Mouse (Mus musculus): ENCODE data around the gene Zcchc10. TPM values are rescaled to one million over a fixed set of nuclear protein-coding genes. Genes with fewer than 3 reads are reported as not detected.
"Not testable (repeated sequence)": the region's sequence is repeated elsewhere in the genome, so short reads cannot be mapped to it uniquely, and the experiment has no call there.

Zcchc10 gene
- polyA plus RNA-seq, 1 experiment from 2014 or later = 14.1 TPM

GRCm38 (mm10) chr11:53311385-53311784 is 13.1 kb upstream of the Zcchc10 start:
- no peak for ATAC-seq
- Histone ChIP-seq H3K9ac (replicated peaks; ENCODE audit: low read depth, low read length) (no peak overlapping the region), H3K4me2 (ENCODE audit: low read length) (no peak overlapping the region), H3K4me3 (replicated peaks; ENCODE audit: low read length) (no peak overlapping the region), H3K4me1 (replicated peaks; ENCODE audit: control insufficient read depth, insufficient read depth, low read length) (no peaks in the 10 kb centered on the region), H3K27me3 (replicated peaks; ENCODE audit: control insufficient read depth, insufficient read depth, low read length) (no peaks in the 10 kb centered on the region), H3K9me3 (ENCODE audit: control insufficient read depth, low read length) (no peaks in the 10 kb centered on the region), H3K36me3 (ENCODE audit: control insufficient read depth, insufficient read depth) (no peaks in the 10 kb centered on the region), H3K27ac (ENCODE audit: low read length) (no peak overlapping the region)
- 26% methylated on average over 1 of the region's 1 CpGs for WGBS

- not testable (repeated sequence) for H3K4me3 ChIP-seq (replicated peaks; ENCODE audit: low read length); H3K27me3 ChIP-seq (replicated peaks; ENCODE audit: control insufficient read depth, insufficient read depth, low read length); H3K27ac ChIP-seq (ENCODE audit: low read length); H3K36me3 ChIP-seq (ENCODE audit: control insufficient read depth, insufficient read depth); ATAC-seq; H3K9me3 ChIP-seq (ENCODE audit: control insufficient read depth, low read length); H3K4me2 ChIP-seq (ENCODE audit: low read length); H3K9ac ChIP-seq (replicated peaks; ENCODE audit: low read depth, low read length); H3K4me1 ChIP-seq (replicated peaks; ENCODE audit: control insufficient read depth, insufficient read depth, low read length)
- 96% methylated on average over 1 of the region's 1 CpGs for WGBS
Measured at GRCm38 (mm10) chr11:53312823-53313222, 11.7 kb upstream of the Zcchc10 start.

- H3K9ac ChIP-seq (replicated peaks; ENCODE audit: low read depth, low read length) = no peak overlapping the region
- no peak for ATAC-seq
- H3K27me3 ChIP-seq (replicated peaks; ENCODE audit: control insufficient read depth, insufficient read depth, low read length) = no peaks in the 10 kb centered on the region
- no peak overlapping the region for H3K27ac ChIP-seq (ENCODE audit: low read length)
- no peaks in the 10 kb centered on the region for H3K36me3 ChIP-seq (ENCODE audit: control insufficient read depth, insufficient read depth)
- H3K4me2 ChIP-seq (ENCODE audit: low read length) = no peak overlapping the region
- 80% methylated on average over 1 of the region's 1 CpGs for WGBS
- H3K9me3 ChIP-seq (ENCODE audit: control insufficient read depth, low read length) = no peaks in the 10 kb centered on the region
- no peaks in the 10 kb centered on the region for H3K4me1 ChIP-seq (replicated peaks; ENCODE audit: control insufficient read depth, insufficient read depth, low read length)
- H3K4me3 ChIP-seq (replicated peaks; ENCODE audit: low read length) = no peak overlapping the region
Measured at GRCm38 (mm10) chr11:53314770-53315173, 9.7 kb upstream of the Zcchc10 start.

- Histone ChIP-seq H3K4me3 (replicated peaks; ENCODE audit: low read length) (no peak overlapping the region), H3K4me1 (replicated peaks; ENCODE audit: control insufficient read depth, insufficient read depth, low read length) (no peaks in the 10 kb centered on the region), H3K9ac (replicated peaks; ENCODE audit: low read depth, low read length) (no peak overlapping the region), H3K36me3 (ENCODE audit: control insufficient read depth, insufficient read depth) (no peaks in the 10 kb centered on the region), H3K27ac (ENCODE audit: low read length) (no peak overlapping the region), H3K9me3 (ENCODE audit: control insufficient read depth, low read length) (no peaks in the 10 kb centered on the region), H3K4me2 (ENCODE audit: low read length) (no peak overlapping the region), H3K27me3 (replicated peaks; ENCODE audit: control insufficient read depth, insufficient read depth, low read length) (no peaks in the 10 kb centered on the region)
- 32% methylated on average over 6 of the region's 6 CpGs for WGBS
- no peak for ATAC-seq
Measured at GRCm38 (mm10) chr11:53316996-53317395, 7.5 kb upstream of the Zcchc10 start.

GRCm38 (mm10) chr11:53318041-53318440 is 6.4 kb upstream of the Zcchc10 start:
- H3K4me2 ChIP-seq (ENCODE audit: low read length) = no peak overlapping the region
- H3K9me3 ChIP-seq (ENCODE audit: control insufficient read depth, low read length) = no peaks in the 10 kb centered on the region
- no peaks in the 10 kb centered on the region for H3K27me3 ChIP-seq (replicated peaks; ENCODE audit: control insufficient read depth, insufficient read depth, low read length)
- WGBS = 81% methylated on average over 7 of the region's 7 CpGs
- H3K4me1 ChIP-seq (replicated peaks; ENCODE audit: control insufficient read depth, insufficient read depth, low read length) = no peaks in the 10 kb centered on the region
- no peak overlapping the region for H3K4me3 ChIP-seq (replicated peaks; ENCODE audit: low read length)
- ATAC-seq = no peak
- H3K27ac ChIP-seq (ENCODE audit: low read length) = no peak overlapping the region
- H3K36me3 ChIP-seq (ENCODE audit: control insufficient read depth, insufficient read depth) = no peaks in the 10 kb centered on the region
- no peak overlapping the region for H3K9ac ChIP-seq (replicated peaks; ENCODE audit: low read depth, low read length)

- WGBS = 69% methylated on average over 3 of the region's 3 CpGs
- not testable (repeated sequence) for H3K36me3 ChIP-seq (ENCODE audit: control insufficient read depth, insufficient read depth); H3K9me3 ChIP-seq (ENCODE audit: control insufficient read depth, low read length); ATAC-seq; H3K9ac ChIP-seq (replicated peaks; ENCODE audit: low read depth, low read length); H3K4me3 ChIP-seq (replicated peaks; ENCODE audit: low read length); H3K4me1 ChIP-seq (replicated peaks; ENCODE audit: control insufficient read depth, insufficient read depth, low read length); H3K27me3 ChIP-seq (replicated peaks; ENCODE audit: control insufficient read depth, insufficient read depth, low read length); H3K27ac ChIP-seq (ENCODE audit: low read length); H3K4me2 ChIP-seq (ENCODE audit: low read length)
Measured at GRCm38 (mm10) chr11:53318568-53318967, 5.9 kb upstream of the Zcchc10 start.

GRCm38 (mm10) chr11:53319867-53320266 is 4.6 kb upstream of the Zcchc10 start:
- not testable (repeated sequence) for H3K9me3 ChIP-seq (ENCODE audit: control insufficient read depth, low read length); H3K4me2 ChIP-seq (ENCODE audit: low read length); H3K27me3 ChIP-seq (replicated peaks; ENCODE audit: control insufficient read depth, insufficient read depth, low read length); ATAC-seq; H3K36me3 ChIP-seq (ENCODE audit: control insufficient read depth, insufficient read depth); H3K9ac ChIP-seq (replicated peaks; ENCODE audit: low read depth, low read length); H3K4me1 ChIP-seq (replicated peaks; ENCODE audit: control insufficient read depth, insufficient read depth, low read length); H3K4me3 ChIP-seq (replicated peaks; ENCODE audit: low read length); H3K27ac ChIP-seq (ENCODE audit: low read length)
- 88% methylated on average over 13 of the region's 13 CpGs for WGBS

- 96% methylated on average over 7 of the region's 7 CpGs for WGBS
- H3K36me3 ChIP-seq (ENCODE audit: control insufficient read depth, insufficient read depth) = no peaks in the 10 kb centered on the region; the same call in none of the 2 replicates
Measured at GRCm38 (mm10) chr11:53330325-53330724, 5.8 kb downstream of the Zcchc10 start.

GRCm38 (mm10) chr11:53331121-53331520 is 6.6 kb downstream of the Zcchc10 start:
- Histone ChIP-seq H3K9ac (replicated peaks; ENCODE audit: low read depth, low read length) (no peak overlapping the region), H3K9me3 (ENCODE audit: control insufficient read depth, low read length) (no peaks in the 10 kb centered on the region), H3K4me2 (ENCODE audit: low read length) (no peak overlapping the region), H3K36me3 (ENCODE audit: control insufficient read depth, insufficient read depth) (no peaks in the 10 kb centered on the region; the same call in none of the 2 replicates), H3K4me3 (replicated peaks; ENCODE audit: low read length) (no peak overlapping the region), H3K27ac (ENCODE audit: low read length) (no peak overlapping the region), H3K27me3 (replicated peaks; ENCODE audit: control insufficient read depth, insufficient read depth, low read length) (no peaks in the 10 kb centered on the region), H3K4me1 (replicated peaks; ENCODE audit: control insufficient read depth, insufficient read depth, low read length) (no peaks in the 10 kb centered on the region)
- ATAC-seq = no peak
- WGBS = 92% methylated on average over 6 of the region's 6 CpGs

More at GRCm38 (mm10) chr11:53330325-53330724, 5.8 kb downstream of the Zcchc10 start:
- Histone ChIP-seq H3K4me3 (replicated peaks; ENCODE audit: low read length) (no peak overlapping the region), H3K4me2 (ENCODE audit: low read length) (no peak overlapping the region), H3K27ac (ENCODE audit: low read length) (no peak overlapping the region), H3K9me3 (ENCODE audit: control insufficient read depth, low read length) (no peaks in the 10 kb centered on the region), H3K4me1 (replicated peaks; ENCODE audit: control insufficient read depth, insufficient read depth, low read length) (peaks cover 3% of the 10 kb centered on the region), H3K27me3 (replicated peaks; ENCODE audit: control insufficient read depth, insufficient read depth, low read length) (no peaks in the 10 kb centered on the region), H3K9ac (replicated peaks; ENCODE audit: low read depth, low read length) (no peak overlapping the region)
- ATAC-seq = no peak

- Histone ChIP-seq H3K9ac (replicated peaks; ENCODE audit: low read depth, low read length) (no peak overlapping the region), H3K4me2 (ENCODE audit: low read length) (no peak overlapping the region), H3K27me3 (replicated peaks; ENCODE audit: control insufficient read depth, insufficient read depth, low read length) (no peaks in the 10 kb centered on the region), H3K4me3 (replicated peaks; ENCODE audit: low read length) (no peak overlapping the region), H3K9me3 (ENCODE audit: control insufficient read depth, low read length) (no peaks in the 10 kb centered on the region), H3K27ac (ENCODE audit: low read length) (no peak overlapping the region), H3K4me1 (replicated peaks; ENCODE audit: control insufficient read depth, insufficient read depth, low read length) (no peaks in the 10 kb centered on the region), H3K36me3 (ENCODE audit: control insufficient read depth, insufficient read depth) (no peaks in the 10 kb centered on the region; the same call in none of the 2 replicates)
- ATAC-seq = no peak
- 87% methylated on average over 14 of the region's 14 CpGs for WGBS
Measured at GRCm38 (mm10) chr11:53332076-53332680, 7.7 kb downstream of the Zcchc10 start.
